Mouse (Mus musculus) WW6 (cell line): ENCODE results near the gene Spata2l.
"Not testable (repeated sequence)": the region's sequence is repeated elsewhere in the genome, so short reads cannot be mapped to it uniquely, and the experiment has no call there.

Source experiments
- DNase-seq: peaks from one replicate; pipeline ENCODE4 v3.0.0-alpha.2; 2013; ENCODE audit warnings: low read depth, low spot score

Gene Spata2l

GRCm38 (mm10) chr8:123247748-123248147 is 11.7 kb upstream of the Spata2l start:
- no peak for DNase-seq

GRCm38 (mm10) chr8:123245543-123245942 is 9.5 kb upstream of the Spata2l start:
- no peak for DNase-seq

DNA sequence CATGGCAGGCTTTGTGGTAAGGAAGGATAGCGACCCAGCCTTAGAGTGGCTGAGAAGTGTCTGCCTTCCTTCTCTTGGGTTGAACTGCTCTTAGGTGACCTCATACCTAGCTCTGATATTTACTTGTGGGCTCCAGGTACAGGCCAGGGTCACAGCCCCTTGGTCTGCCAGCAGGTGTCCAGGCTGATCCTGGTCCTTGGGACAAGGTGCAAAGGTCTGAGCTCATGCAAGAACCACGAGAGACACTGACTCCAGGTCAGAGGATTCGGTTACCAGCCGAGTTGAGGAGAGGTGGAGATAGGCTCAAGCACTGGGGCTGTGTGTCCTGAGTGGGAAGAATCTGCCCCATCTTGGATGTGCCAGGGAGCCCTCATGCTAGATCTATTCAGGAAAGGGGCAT is 8.3 kb upstream of the Spata2l start:
- no peak for DNase-seq

- DNase-seq, result no peak
Observed at GRCm38 (mm10) chr8:123243053-123243452, 7.0 kb upstream of the Spata2l start.

- no peak for DNase-seq
Observed at GRCm38 (mm10) chr8:123242107-123242923, 6.3 kb upstream of the Spata2l start.

- no peak for DNase-seq
Observed at GRCm38 (mm10) chr8:123239398-123239797, 3.4 kb upstream of the Spata2l start.

GRCm38 (mm10) chr8:123234918-123235519 is 1.0 kb downstream of the Spata2l start:
- no peak for DNase-seq

DNA sequence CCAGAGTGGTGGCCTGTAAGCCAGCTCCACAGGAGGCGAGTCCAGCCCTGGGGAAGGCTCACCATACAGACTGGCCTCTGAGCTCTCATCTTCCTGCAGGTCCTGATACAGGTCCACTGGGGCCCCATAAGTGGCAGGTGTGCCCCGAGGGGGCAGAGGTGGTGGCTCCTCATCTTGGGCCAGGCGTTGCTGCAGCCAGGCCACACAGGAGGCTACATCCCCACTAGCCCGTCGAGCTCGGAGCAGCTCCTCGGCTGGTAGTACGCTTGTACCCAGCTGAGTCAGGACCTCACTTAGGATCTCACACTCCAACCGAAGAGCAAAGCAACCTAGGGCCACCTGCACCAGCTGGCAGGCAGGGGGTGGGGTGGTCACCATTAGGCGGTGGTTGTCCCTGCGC is 2.3 kb downstream of the Spata2l start:
- no peak for DNase-seq

- DNase-seq, result no peak
Observed at GRCm38 (mm10) chr8:123233300-123233699, 2.7 kb downstream of the Spata2l start.

DNA sequence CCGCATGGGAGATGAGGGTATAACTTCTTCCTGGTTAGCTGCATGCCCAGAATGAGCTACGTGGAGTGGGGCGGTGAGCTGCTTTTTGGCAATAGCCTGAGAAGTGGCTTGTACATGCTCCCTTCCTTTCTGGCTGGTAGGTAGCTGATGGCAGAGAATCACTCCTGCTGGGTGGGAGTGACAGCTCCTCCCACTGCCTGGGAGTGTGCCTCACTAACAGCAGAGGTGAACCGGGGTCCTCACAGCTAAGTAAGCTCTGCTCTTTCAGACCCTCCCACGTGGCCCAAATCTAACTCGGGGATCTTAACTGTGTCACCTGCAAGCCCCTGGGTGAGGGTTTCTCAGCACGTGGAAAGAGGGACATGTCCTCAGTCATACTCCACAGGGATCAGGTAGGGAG is 3.5 kb downstream of the Spata2l start:
- DNase-seq, result no peak

DNA sequence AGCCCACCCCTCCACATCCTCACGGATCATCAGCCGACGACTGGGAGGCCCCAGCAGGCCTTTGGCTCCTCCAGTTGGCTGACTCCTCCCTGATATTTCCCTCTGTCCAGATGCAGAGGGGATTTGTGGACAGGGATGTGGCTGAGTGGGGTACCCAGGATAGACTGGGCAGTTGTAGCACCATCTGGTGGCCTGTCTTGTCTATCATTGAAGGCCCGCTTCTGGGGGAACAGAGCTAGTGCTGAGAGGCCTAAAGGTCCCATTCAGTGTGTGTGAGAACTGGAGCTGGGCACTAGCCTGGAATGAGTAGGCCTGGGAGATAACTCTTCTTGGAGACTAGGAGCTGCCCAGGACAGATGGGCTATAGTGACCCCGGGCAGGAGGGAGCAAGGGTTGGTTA is 4.3 kb downstream of the Spata2l start:
- no peak for DNase-seq

- DNase-seq, result not testable (repeated sequence)
Observed at GRCm38 (mm10) chr8:123230326-123230725, 5.7 kb downstream of the Spata2l start.

GRCm38 (mm10) chr8:123228416-123228815 is 7.6 kb downstream of the Spata2l start:
- no peak for DNase-seq

DNA sequence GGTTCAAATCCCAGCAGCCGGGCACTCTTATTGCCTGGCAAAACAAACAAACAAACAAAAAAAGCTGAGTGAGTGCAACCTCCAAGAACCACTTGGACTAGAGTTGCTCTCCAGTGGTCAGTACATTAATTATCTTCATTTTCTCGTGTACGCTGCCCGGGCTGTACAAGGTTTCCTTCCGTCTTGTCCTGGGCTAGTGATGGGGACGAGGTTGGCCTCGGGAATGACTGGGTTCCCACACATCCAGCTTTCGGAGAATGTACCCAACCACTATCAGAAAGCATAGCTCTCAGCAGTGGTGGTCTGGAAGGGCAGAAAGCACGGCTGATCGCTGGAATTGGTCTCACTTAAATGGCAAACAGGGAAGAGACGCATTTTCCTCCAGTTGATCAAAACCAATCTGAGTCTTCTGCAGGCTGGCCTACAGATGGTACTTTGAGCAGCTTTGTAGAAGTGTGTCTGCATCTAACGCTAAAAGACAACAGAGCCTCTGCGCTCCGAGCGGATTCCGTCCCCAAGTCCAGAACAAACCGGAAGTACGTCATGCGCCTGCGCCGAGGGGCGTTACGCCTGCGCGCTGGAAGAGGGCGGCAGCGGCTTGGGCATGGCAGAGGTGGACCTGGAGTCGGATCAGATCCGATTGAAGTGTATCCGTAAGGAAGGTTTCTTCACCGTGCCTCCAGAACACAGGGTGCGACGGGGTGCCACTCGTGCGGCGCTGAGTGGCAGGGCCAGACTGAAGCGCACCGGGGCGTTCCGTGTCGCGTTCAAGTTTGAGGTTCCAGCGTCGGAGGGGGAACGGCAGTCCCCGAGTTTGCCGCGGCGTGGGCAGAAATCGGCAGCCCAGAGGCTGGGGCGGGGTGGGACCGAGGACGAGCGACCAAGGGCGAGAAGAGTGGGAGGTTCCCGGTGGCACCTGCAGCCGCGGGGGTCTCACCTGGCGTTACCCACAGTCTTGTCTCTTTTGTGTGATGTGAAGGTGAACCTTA is 11.5 kb downstream of the Spata2l start, which contains the start of gene Cdk10:
Gene Cdk10, plus strand, starts transcription at position 565 of the 989 bp plus-strand sequence.
- DNase-seq, result peak; percentile 81

DNA sequence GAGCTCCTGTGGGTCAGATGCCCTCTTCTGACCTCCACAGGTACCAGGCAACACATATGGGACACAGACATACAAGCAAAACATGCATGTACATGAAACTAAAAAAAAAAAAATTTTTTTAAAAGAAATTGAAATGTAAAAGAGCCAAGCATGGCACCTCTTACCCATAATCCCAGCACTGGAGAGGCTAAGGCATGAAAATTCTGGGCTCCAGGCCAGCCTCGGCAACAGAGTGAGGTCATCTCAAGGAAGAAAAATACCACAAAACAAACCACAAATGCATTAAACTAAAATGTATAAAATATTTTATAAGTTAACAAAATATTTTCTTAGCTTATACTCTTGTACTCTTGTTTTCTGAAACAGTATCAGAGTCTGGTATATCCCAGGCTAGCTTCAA is 15.1 kb downstream of the Spata2l start:
- DNase-seq, result no peak

- DNase-seq, result no peak
Observed at GRCm38 (mm10) chr8:123215430-123215829, 20.6 kb downstream of the Spata2l start.

- no peak for DNase-seq
Observed at GRCm38 (mm10) chr8:123213118-123213772, 22.8 kb downstream of the Spata2l start.

DNA sequence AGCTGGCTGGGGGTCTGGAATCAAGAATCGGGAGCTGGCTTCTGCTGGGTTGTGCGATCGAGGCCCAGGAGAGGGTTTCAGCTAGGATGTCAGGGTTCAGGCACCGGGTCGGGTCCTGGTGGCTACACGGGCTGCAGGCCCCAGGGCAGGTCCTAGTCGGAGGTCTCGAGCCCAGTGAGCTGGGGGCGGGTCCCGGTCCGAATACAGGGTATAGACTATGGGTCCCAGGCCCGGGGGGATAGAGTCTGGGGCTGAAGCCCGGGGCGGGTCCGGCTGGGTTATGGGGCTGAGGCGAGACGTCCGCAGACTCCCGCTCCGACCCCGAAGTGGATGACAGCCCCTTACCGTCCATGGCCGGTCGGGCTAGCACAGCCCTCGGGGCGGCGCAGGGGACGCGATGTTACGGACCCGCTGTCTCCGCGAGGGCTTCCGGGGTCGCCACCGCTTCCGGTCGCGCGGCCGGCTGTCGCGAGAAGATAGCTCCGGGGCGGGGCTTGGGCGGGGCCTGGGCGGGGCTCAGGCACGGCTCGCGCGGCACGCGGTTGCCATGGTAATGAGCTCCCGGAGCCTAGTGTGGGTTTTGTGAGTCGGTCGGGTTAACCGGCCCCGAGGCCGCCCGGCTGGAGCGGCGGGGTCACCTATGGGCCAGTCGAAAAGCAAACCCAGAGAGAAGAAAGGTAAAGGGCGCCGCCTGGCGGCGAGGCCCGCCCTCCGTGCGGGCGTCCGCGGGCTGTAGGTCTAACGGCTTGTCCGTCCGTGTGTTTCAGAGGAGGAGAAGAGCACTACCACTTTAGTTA is 23.5 kb downstream of the Spata2l start, which contains the start of the genes Chmp1a and Spata33:
Gene Chmp1a, minus strand, starts transcription at position 443 of the 797 bp plus-strand sequence.
Gene Spata33, plus strand, starts transcription at position 512 of the 797 bp plus-strand sequence.
- peak; percentile 98 for DNase-seq

DNA sequence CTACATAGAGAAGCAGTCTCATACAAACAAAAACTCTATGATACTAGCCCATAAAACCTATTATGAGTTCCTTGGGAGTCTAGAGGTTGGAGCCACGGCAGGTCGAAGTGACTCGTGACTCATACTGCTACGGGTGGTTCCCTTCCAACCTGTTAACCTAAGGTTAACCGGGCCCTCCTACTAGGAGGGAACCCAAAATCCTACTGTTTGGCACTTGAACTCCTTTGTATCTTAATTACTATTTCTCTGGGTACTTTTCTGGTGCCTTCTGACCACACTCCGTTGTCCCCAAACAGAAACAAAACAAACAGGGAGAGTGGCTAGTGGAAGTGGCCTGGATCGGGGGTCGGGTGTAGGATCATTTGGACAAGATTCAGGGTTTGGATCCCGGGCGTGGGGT is 24.2 kb downstream of the Spata2l start:
- no peak for DNase-seq

- DNase-seq, result no peak
Observed at GRCm38 (mm10) chr8:123203571-123203970, 32.5 kb downstream of the Spata2l start.
